Mouse (Mus musculus): ENCODE data around the gene Tent5b. TPM values are rescaled to one million over a fixed set of nuclear protein-coding genes. Genes with fewer than 3 reads are reported as not detected.
"Not testable (repeated sequence)": the region's sequence is repeated elsewhere in the genome, so short reads cannot be mapped to it uniquely, and the experiment has no call there.

Gene Tent5b
- total RNA-seq, 2 experiments from 2014 or later, result 0.17 TPM; not detected in 1

GRCm38 (mm10) chr4:133498160-133498724, 18.3 kb downstream of the Tent5b start, which contains the start of gene Trnp1:
Trnp1 (minus strand) TSS chr4:133498550.
- peak; percentile 75 to 89 for DNase-seq (ENCODE audit: low spot score in 2 of 2)

- no peak for DNase-seq (ENCODE audit: low spot score in 2 of 2)
These were observed 21.6 kb downstream of the Tent5b start for GRCm38 (mm10) chr4:133501514-133501913.

GRCm38 (mm10) chr4:133504300-133504699, 24.4 kb downstream of the Tent5b start:
- no peak for DNase-seq (ENCODE audit: low spot score in 2 of 2)

GRCm38 (mm10) chr4:133504755-133505485, 25.0 kb downstream of the Tent5b start:
- DNase-seq (ENCODE audit: low spot score in 2 of 2), result no peak

GRCm38 (mm10) chr4:133506573-133506972, 26.6 kb downstream of the Tent5b start:
- no peak for DNase-seq (ENCODE audit: low spot score in 2 of 2)

- DNase-seq (ENCODE audit: low spot score in 2 of 2), result peak; percentile 64 to 78
These were observed 29.1 kb downstream of the Tent5b start for GRCm38 (mm10) chr4:133508990-133509389.

- DNase-seq (ENCODE audit: low spot score in 2 of 2), result no peak
These were observed 31.1 kb downstream of the Tent5b start for GRCm38 (mm10) chr4:133511050-133511449.

GRCm38 (mm10) chr4:133512511-133512910, 32.6 kb downstream of the Tent5b start:
- DNase-seq (ENCODE audit: low spot score in 2 of 2), result not testable (repeated sequence)

GRCm38 (mm10) chr4:133512972-133513371, 33.0 kb downstream of the Tent5b start:
- peak; percentile 76 to 83 for DNase-seq (ENCODE audit: low spot score in 2 of 2)

- DNase-seq (ENCODE audit: low spot score in 2 of 2), result no peak
These were observed 38.9 kb downstream of the Tent5b start, which contains the start of gene Kdf1 for GRCm38 (mm10) chr4:133518601-133519368. Kdf1 (plus strand) TSS chr4:133518963.

- no peak for DNase-seq (ENCODE audit: low spot score in 2 of 2)
These were observed 39.4 kb downstream of the Tent5b start for GRCm38 (mm10) chr4:133519369-133519665.

- no peak for DNase-seq (ENCODE audit: low spot score in 2 of 2)
These were observed 41.6 kb downstream of the Tent5b start for GRCm38 (mm10) chr4:133521502-133521901.

- DNase-seq (ENCODE audit: low spot score in 2 of 2), result no peak
These were observed 47.9 kb downstream of the Tent5b start for GRCm38 (mm10) chr4:133527788-133528187.

GRCm38 (mm10) chr4:133532777-133533176, 52.8 kb downstream of the Tent5b start:
- DNase-seq (ENCODE audit: low spot score in 2 of 2), result no peak

- DNase-seq (ENCODE audit: low spot score in 2 of 2), result no peak
These were observed 56.1 kb downstream of the Tent5b start for GRCm38 (mm10) chr4:133536081-133536480.

- DNase-seq (ENCODE audit: low spot score in 2 of 2), result no peak
These were observed 56.7 kb downstream of the Tent5b start for GRCm38 (mm10) chr4:133536652-133537051.

Other genes with a start within 250 kb of the Tent5b start
- gene Map3k6, start 239.3 kb upstream of the Tent5b start, total RNA-seq (2021), result 10 to 100 TPM in 1 of 2 experiments, 1 to 10 TPM in 1; 5.3 to 10.2 TPM
- gene Sytl1, start 217.0 kb upstream of the Tent5b start, total RNA-seq (2021), result under 1 TPM; 0.19 to 0.44 TPM
- gene Tmem222, start 202.3 kb upstream of the Tent5b start, total RNA-seq (2021), result 10 to 100 TPM; 78.2 to 78.4 TPM
- gene Wdtc1, start 126.7 kb upstream of the Tent5b start, total RNA-seq (2021), result 10 to 100 TPM; 67.8 to 68.9 TPM
- gene Slc9a1, start 110.4 kb upstream of the Tent5b start, total RNA-seq (2021), result 10 to 100 TPM; 60.0 to 62.8 TPM
- 100 to 1,000 TPM; 188 to 190 TPM for gene Trnp1, start 18.4 kb downstream of the Tent5b start, total RNA-seq (2021)
- not detected for gene Kdf1, start 38.8 kb downstream of the Tent5b start, total RNA-seq (2021)
- 100 to 1,000 TPM; 101 to 113 TPM for gene Nudc, start 65.9 kb downstream of the Tent5b start, total RNA-seq (2021)
- not detected for gene Nr0b2, start 73.2 kb downstream of the Tent5b start, total RNA-seq (2021)
- gene Gpatch3, start 94.6 kb downstream of the Tent5b start, total RNA-seq (2021), result 1 to 10 TPM; 8.0 TPM
- 10 to 100 TPM; 11.1 to 11.4 TPM for gene Gpn2, start 104.2 kb downstream of the Tent5b start, total RNA-seq (2021)
- 1 to 10 TPM; 1.2 to 1.5 TPM for gene Sfn, start 122.0 kb downstream of the Tent5b start, total RNA-seq (2021)
- gene Zdhhc18, start 170.0 kb downstream of the Tent5b start, total RNA-seq (2021), result 10 to 100 TPM; 30.0 to 36.7 TPM
- 1 to 10 TPM; 6.8 to 9.1 TPM for gene Pigv, start 192.5 kb downstream of the Tent5b start, total RNA-seq (2021)